Mouse (Mus musculus): ENCODE measurements around the gene Tm2d1. TPM values are rescaled to one million over a fixed set of nuclear protein-coding genes. Genes with fewer than 3 reads are reported as not detected.
A peak's percentile ranks its signal among the peaks of the same experiment; 100 is the strongest.

The Tm2d1 gene
- total RNA-seq, 2 experiments from 2014 or later = 40.1 to 41.0 TPM

- DNase-seq (ENCODE audit: low spot score) = no peak
Observed at GRCm38 (mm10) chr4:98335726-98336125, 47.4 kb downstream of the Tm2d1 start.

GRCm38 (mm10) chr4:98322223-98322622 is 60.9 kb downstream of the Tm2d1 start:
- peak; percentile 93 for DNase-seq (ENCODE audit: low spot score)

GRCm38 (mm10) chr4:98321371-98322111 is 61.6 kb downstream of the Tm2d1 start:
- DNase-seq (ENCODE audit: low spot score) = peak; percentile 58

GRCm38 (mm10) chr4:98318769-98319168 is 64.3 kb downstream of the Tm2d1 start:
- peak; percentile 42 for DNase-seq (ENCODE audit: low spot score)

GRCm38 (mm10) chr4:98317149-98317548 is 66.0 kb downstream of the Tm2d1 start:
- no peak for DNase-seq (ENCODE audit: low spot score)

Other genes with a start within 250 kb of the Tm2d1 start
- 1 to 10 TPM; 2.7 to 3.7 TPM for gene Patj, start 12.5 kb upstream of the Tm2d1 start, total RNA-seq (2021)